Comparison of ENCODE assay signal across 12 mouse cellular contexts in genomic region chr9:118958802-118959201, GRCm38 (mm10). TPM values are rescaled to one million over a fixed set of nuclear protein-coding genes. Genes with fewer than 3 reads are reported as not detected.
DNase-seq lines count a peak whose midpoint lies in the region; ATAC-seq and TF ChIP-seq lines count a peak whose summit lies in the region.
"Had no signal": no experiment of that assay in that cellular context is flagged by ENCODE, and none has a peak within 500 bp of the region (broad histone marks: within the 10 kb centered on the region; RNA-seq: fewer than 3 reads in every experiment).

No protein-coding gene starts in this region.

- H3K4me1 ChIP-seq in heart, embryonic 11.5 days (ENCODE audit: control insufficient read depth, insufficient read depth, low read length): peaks cover 17% of the 10 kb centered on the region
- H3K4me1 ChIP-seq in heart, postnatal 0 days (ENCODE audit: control insufficient read depth, insufficient read depth): 0 out of 2 replicates have a peak, but pooled peaks cover 14% of the 10 kb centered on the region

- no peak for DNase-seq in heart, postnatal 36 days
- peak; percentile 15 for DNase-seq in 416B (ENCODE audit: low read depth)
- no peak for DNase-seq in heart, postnatal 0 days (ENCODE audit: low spot score)
- peak; percentile 63 to 81 for DNase-seq in kidney, postnatal 25 days
- DNase-seq in urinary bladder, adult 18-20 months (ENCODE audit: low spot score in 2 of 2): no peak
- DNase-seq in B cell, adult 2 months: no peak
- DNase-seq in frontal cortex, postnatal 14 days (ENCODE audit: low spot score in 2 of 2): no peak
- DNase-seq: cerebellum, adult 8-10 months; gastrocnemius, postnatal 36 days; liver, embryonic 13.5 days had no signal

- 56% methylated on average over 7 of the region's 7 CpGs for WGBS in heart, embryonic 11.5 days (ENCODE audit: insufficient replicate concordance)
- 35% methylated on average over 7 of the region's 7 CpGs for WGBS in heart, postnatal 0 days

- no peak overlapping the region for H3K4me3 ChIP-seq in heart, embryonic 11.5 days (ENCODE audit: low read depth, low read length)
- H3K4me3 ChIP-seq in heart, postnatal 0 days (ENCODE audit: low read depth, low read length): no peak overlapping the region
- H3K4me3 ChIP-seq: liver, embryonic 13.5 days had no signal

- no peak for TF ChIP-seq CTCF in heart, postnatal 0 days (IDR thresholded peaks at IDR 0.05; ENCODE audit: low read depth)

- ATAC-seq in heart, embryonic 11.5 days (replicated peaks; ENCODE audit: insufficient number of reproducible peaks, low FRiP score, low TSS enrichment): no peak
- ATAC-seq in heart, postnatal 0 days (ENCODE audit: insufficient read depth, low read depth): peak; percentile 47; the same call in 1 of the 2 replicates

- no peaks in the 10 kb centered on the region for H3K27me3 ChIP-seq in heart, embryonic 11.5 days (ENCODE audit: control insufficient read depth, insufficient read depth, low read length)
- H3K27me3 ChIP-seq in heart, postnatal 0 days (ENCODE audit: control insufficient read depth, insufficient read depth, low read length): no peaks in the 10 kb centered on the region
- H3K27me3 ChIP-seq: liver, embryonic 13.5 days had no signal

- no peak for TF ChIP-seq EP300 in heart, postnatal 0 days (IDR thresholded peaks at IDR 0.05; ENCODE audit: low read depth)

- H3K36me3 ChIP-seq in heart, embryonic 11.5 days (ENCODE audit: control insufficient read depth, insufficient read depth, low read length): no peaks in the 10 kb centered on the region
- no peaks in the 10 kb centered on the region for H3K36me3 ChIP-seq in heart, postnatal 0 days (replicated peaks; ENCODE audit: control insufficient read depth, insufficient read depth, low read length)
- H3K36me3 ChIP-seq: liver, embryonic 13.5 days had no signal

- intact Hi-C loops in heart, postnatal 36 days (cut with DNase I): no loop called here

- H3K4me2 ChIP-seq in heart, embryonic 11.5 days: no peak overlapping the region
- no peak overlapping the region for H3K4me2 ChIP-seq in heart, postnatal 0 days (ENCODE audit: low read depth, low read length)
- H3K4me2 ChIP-seq: liver, embryonic 13.5 days had no signal

- no peak overlapping the region for H3K9ac ChIP-seq in heart, embryonic 11.5 days (ENCODE audit: low read depth, low read length)
- H3K9ac ChIP-seq in heart, postnatal 0 days (replicated peaks; ENCODE audit: low read depth, low read length): no peak overlapping the region
- H3K9ac ChIP-seq: liver, embryonic 13.5 days had no signal

- peak overlapping the region; percentile 17; the same call in 1 of the 2 replicates for H3K27ac ChIP-seq in heart, embryonic 11.5 days (ENCODE audit: low read depth, low read length)
- H3K27ac ChIP-seq in heart, postnatal 0 days (ENCODE audit: low read depth): peak overlapping the region; percentile 44
- H3K27ac ChIP-seq: liver, embryonic 13.5 days had no signal

- H3K9me3 ChIP-seq in heart, embryonic 11.5 days (replicated peaks; ENCODE audit: control insufficient read depth, low read length): no peaks in the 10 kb centered on the region
- H3K9me3 ChIP-seq in heart, postnatal 0 days (replicated peaks; ENCODE audit: control insufficient read depth, low read length): no peaks in the 10 kb centered on the region
- H3K9me3 ChIP-seq: liver, embryonic 13.5 days had no signal

RNA-seq across cellular contexts. Expression of gene Ctdspl, which starts 32.5 kb away (rescaled TPM):
- 8.5 and 10.5 TPM in 2 replicates for polyA plus RNA-seq in heart, embryonic 11.5 days (2014; fragmentation: Nextera tagmentation; extraction: Ambion mirVana)
- total RNA-seq in heart, postnatal 36 days (2021): 10 to 100 TPM; 11.2 to 11.3 TPM
- 12.6 and 33.7 TPM in 2 replicates for total RNA-seq in heart, postnatal 0 days (2014; rRNA removed; ENCODE audit: low replicate concordance)
- polyA plus RNA-seq in heart, postnatal 0 days (2015; fragmentation: Nextera tagmentation; extraction: Ambion mirVana): 4.3 TPM in 2 replicates
- total RNA-seq: CH12.LX had no signal

Comparison
In these comparisons a context has a peak if more than half of its experiments do, and no peak if none do; other contexts are left out.
1. DNase-seq: peak in 416B (single experiment) and kidney, postnatal 25 days (2 of 2); none in heart, postnatal 36 days (0 of 2), heart, postnatal 0 days (single experiment), urinary bladder, adult 18-20 months (0 of 2), B cell, adult 2 months (0 of 2) and frontal cortex, postnatal 14 days (0 of 2).